Mouse (Mus musculus) liver, embryonic 14.5 days (tissue): ENCODE data around the gene Clns1a.

ENCODE experiments used
- CTCF ChIP-seq: IDR thresholded peaks from 2 replicates; pipeline ENCODE4 v1.5.1; 2016; ENCODE audit warnings: antibody characterized with exemption, low read depth, control low read depth
- EP300 ChIP-seq: IDR thresholded peaks from 2 replicates; pipeline ENCODE4 v1.6.1; 2016; ENCODE audit warnings: antibody characterized with exemption, low read depth

- no peak for TF ChIP-seq EP300
- TF ChIP-seq CTCF = no peak
Observed at GRCm38 (mm10) chr7:97700173-97700572, 3.7 kb downstream of the Clns1a start.
